Comparison of ENCODE assay signal across 11 mouse cellular contexts in the genomic region with DNA sequence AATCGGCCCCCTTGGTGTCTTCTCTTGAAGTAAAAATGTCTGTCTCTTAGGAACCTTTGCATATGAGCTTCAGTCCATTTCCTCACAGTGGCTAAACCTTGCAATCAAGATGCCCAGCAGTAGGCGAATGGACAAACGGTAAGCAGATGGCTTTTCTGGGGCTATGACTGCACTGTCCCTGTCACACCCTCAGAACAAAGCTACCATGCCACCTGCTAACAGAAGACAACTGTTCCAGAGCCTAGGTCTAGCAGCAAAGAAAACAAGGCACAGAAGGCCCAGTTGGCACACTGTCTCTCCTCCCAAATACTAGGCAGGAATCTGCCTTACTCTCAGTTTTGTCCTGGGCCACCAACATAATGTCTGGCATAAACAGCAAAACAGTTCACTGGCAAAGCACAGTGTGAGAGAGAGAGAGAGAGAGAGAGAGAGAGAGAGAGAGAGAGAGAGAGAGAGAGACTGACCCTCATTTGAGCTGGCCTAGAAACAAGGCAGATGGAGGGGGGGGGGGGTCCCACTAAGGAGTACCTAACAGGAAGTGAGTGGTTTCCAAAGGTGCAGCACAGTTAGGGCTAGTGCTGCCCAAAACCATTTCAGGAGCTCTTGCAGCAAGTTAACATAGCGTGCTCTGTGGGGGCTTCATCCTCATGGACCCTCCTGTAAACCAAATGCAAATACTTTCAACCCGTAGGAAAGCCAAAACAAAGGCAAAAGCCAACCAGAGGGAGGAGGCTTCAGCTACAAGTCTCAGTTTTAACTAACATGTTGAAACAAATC.
DNase-seq lines count a peak whose midpoint lies in the region; ATAC-seq and TF ChIP-seq lines count a peak whose summit lies in the region.
"Had no signal": no experiment of that assay in that cellular context is flagged by ENCODE, and none has a peak within 500 bp of the region (broad histone marks: within the 10 kb centered on the region; RNA-seq: fewer than 3 reads in every experiment).

No protein-coding gene starts in this region.

- H3K36me3 ChIP-seq in embryonic facial prominence, embryonic 13.5 days, result no peaks in the 10 kb centered on the region
- no peaks in the 10 kb centered on the region for H3K36me3 ChIP-seq in lung, postnatal 0 days (ENCODE audit: insufficient read depth, low read length)
- H3K36me3 ChIP-seq: neural tube, embryonic 12.5 days had no signal

- H3K27me3 ChIP-seq in embryonic facial prominence, embryonic 13.5 days, result no peaks in the 10 kb centered on the region
- H3K27me3 ChIP-seq in lung, postnatal 0 days (replicated peaks; ENCODE audit: insufficient read depth, low read length), result no peaks in the 10 kb centered on the region
- H3K27me3 ChIP-seq: neural tube, embryonic 12.5 days had no signal

- no peak for TF ChIP-seq CTCF in brain, embryonic 14.5 days (IDR thresholded peaks at IDR 0.05; ENCODE audit: borderline replicate concordance, extremely low read depth, insufficient read depth, insufficient read length)
- TF ChIP-seq CTCF in lung, postnatal 0 days (IDR thresholded peaks at IDR 0.05), result no peak

- H3K9me3 ChIP-seq in embryonic facial prominence, embryonic 13.5 days, result no peaks in the 10 kb centered on the region
- H3K9me3 ChIP-seq in lung, postnatal 0 days (ENCODE audit: low read length), result no peaks in the 10 kb centered on the region
- H3K9me3 ChIP-seq: neural tube, embryonic 12.5 days had no signal

- no peak overlapping the region for H3K4me2 ChIP-seq in embryonic facial prominence, embryonic 13.5 days
- no peak overlapping the region for H3K4me2 ChIP-seq in lung, postnatal 0 days (replicated peaks; ENCODE audit: low read depth, low read length)
- H3K4me2 ChIP-seq: neural tube, embryonic 12.5 days had no signal

- WGBS in embryonic facial prominence, embryonic 13.5 days, result 53% methylated on average over 5 of the region's 5 CpGs
- WGBS in lung, postnatal 0 days, result 83% methylated on average over 5 of the region's 5 CpGs

- peaks cover 30% of the 10 kb centered on the region for H3K4me1 ChIP-seq in embryonic facial prominence, embryonic 13.5 days
- H3K4me1 ChIP-seq in lung, postnatal 0 days (ENCODE audit: insufficient read depth, low read depth, low read length), result no peaks in the 10 kb centered on the region

- ATAC-seq in embryonic facial prominence, embryonic 13.5 days (ENCODE audit: insufficient number of reproducible peaks, insufficient read depth, low FRiP score, low TSS enrichment, low read depth), result no peak
- ATAC-seq in lung, postnatal 0 days, result no peak

- no peak for TF ChIP-seq POLR2A in brain, embryonic 14.5 days (IDR thresholded peaks at IDR 0.05; ENCODE audit: borderline replicate concordance, extremely low read depth, insufficient read depth, insufficient read length, poor library complexity, severe bottlenecking)

- no peak overlapping the region for H3K4me3 ChIP-seq in embryonic facial prominence, embryonic 13.5 days
- H3K4me3 ChIP-seq in lung, postnatal 0 days (ENCODE audit: low read depth, low read length), result no peak overlapping the region
- H3K4me3 ChIP-seq: neural tube, embryonic 12.5 days had no signal

- H3K9ac ChIP-seq in embryonic facial prominence, embryonic 13.5 days, result no peak overlapping the region
- no peak overlapping the region for H3K9ac ChIP-seq in lung, postnatal 0 days (replicated peaks; ENCODE audit: low read depth)
- H3K9ac ChIP-seq: neural tube, embryonic 12.5 days had no signal

- intact Hi-C loops in heart, postnatal 36 days (cut with DNase I), result no loop called here

- DNase-seq in adipocyte (ENCODE audit: low spot score), result peak; percentile 8
- DNase-seq in brain, embryonic 14.5 days (ENCODE audit: low read depth), result peak; percentile 83
- peak; percentile 39 to 50 for DNase-seq in layer of hippocampus, adult 8-10 months (ENCODE audit: low spot score in 2 of 2)
- DNase-seq in ovary, postnatal 14 days (ENCODE audit: low spot score), result no peak
- DNase-seq in lung, postnatal 0 days (ENCODE audit: low spot score), result no peak
- no peak for DNase-seq in heart, postnatal 36 days
- DNase-seq: adrenal gland, postnatal 14 days; gastrocnemius, postnatal 25 days; lung, postnatal 10 days had no signal

- TF ChIP-seq EP300 in lung, postnatal 0 days (IDR thresholded peaks at IDR 0.05), result no peak

- H3K27ac ChIP-seq in embryonic facial prominence, embryonic 13.5 days, result peak overlapping the region; percentile 87
- H3K27ac ChIP-seq in lung, postnatal 0 days (ENCODE audit: low read length), result no peak overlapping the region
- H3K27ac ChIP-seq: neural tube, embryonic 12.5 days had no signal

Comparison
In these comparisons a context has a peak if more than half of its experiments do, and no peak if none do; other contexts are left out.
1. DNase-seq: peak in adipocyte (single experiment), brain, embryonic 14.5 days (single experiment) and layer of hippocampus, adult 8-10 months (2 of 2); none in ovary, postnatal 14 days (single experiment), lung, postnatal 0 days (single experiment) and heart, postnatal 36 days (0 of 2).